Mouse (Mus musculus) cerebellum, adult 18-20 months (tissue): ENCODE results near the gene Lzts2.

Source experiments
- DNase-seq, 2 experiments: peaks; one replicate each; pipeline ENCODE4 v3.0.0; 2021

Lzts2 gene

GRCm38 (mm10) chr19:45003740-45004516 is 10.3 kb upstream of the Lzts2 start:
- no peak for DNase-seq

GRCm38 (mm10) chr19:45005444-45005843 is 8.8 kb upstream of the Lzts2 start, which contains the start of gene Twnk:
Twnk (plus strand) TSS chr19:45005663.
- peak in 1 of 2 experiments; percentile 33 for DNase-seq

GRCm38 (mm10) chr19:45005957-45006712 is 8.1 kb upstream of the Lzts2 start, which contains the start of gene Mrpl43:
Mrpl43 (minus strand) TSS chr19:45006442.
- DNase-seq = peak; percentile 96

GRCm38 (mm10) chr19:45007021-45007420 is 7.2 kb upstream of the Lzts2 start:
- DNase-seq = peak in 1 of 2 experiments; percentile 28

GRCm38 (mm10) chr19:45007425-45008191 is 6.6 kb upstream of the Lzts2 start:
- peak in 1 of 2 experiments; percentile 24 for DNase-seq

GRCm38 (mm10) chr19:45010646-45011045 is 3.6 kb upstream of the Lzts2 start:
- DNase-seq = no peak

GRCm38 (mm10) chr19:45012219-45012618 is 2.0 kb upstream of the Lzts2 start:
- DNase-seq = no peak

GRCm38 (mm10) chr19:45012636-45013035 is 1.6 kb upstream of the Lzts2 start:
- DNase-seq = peak in 1 of 2 experiments; percentile 52

GRCm38 (mm10) chr19:45013581-45014225 is 511 bp upstream of the Lzts2 start:
- no peak for DNase-seq

GRCm38 (mm10) chr19:45014981-45015402 is 778 bp downstream of the Lzts2 start:
- peak; percentile 66 to 76 for DNase-seq

- peak; percentile 75 to 78 for DNase-seq
Observed at GRCm38 (mm10) chr19:45015518-45016281, 1.5 kb downstream of the Lzts2 start.

- DNase-seq = peak; percentile 83 to 87
Observed at GRCm38 (mm10) chr19:45016341-45017215, 2.4 kb downstream of the Lzts2 start.

- DNase-seq = peak; percentile 80 to 85
Observed at GRCm38 (mm10) chr19:45017216-45017771, 3.1 kb downstream of the Lzts2 start.

- DNase-seq = peak; percentile 66 to 83
Observed at GRCm38 (mm10) chr19:45017909-45018308, 3.7 kb downstream of the Lzts2 start.

GRCm38 (mm10) chr19:45018351-45018831 is 4.2 kb downstream of the Lzts2 start:
- peak in 1 of 2 experiments; percentile 62 for DNase-seq

- no peak for DNase-seq
Observed at GRCm38 (mm10) chr19:45020348-45020747, 6.1 kb downstream of the Lzts2 start.

- no peak for DNase-seq
Observed at GRCm38 (mm10) chr19:45021362-45021761, 7.1 kb downstream of the Lzts2 start.

GRCm38 (mm10) chr19:45023993-45024392 is 9.8 kb downstream of the Lzts2 start:
- no peak for DNase-seq

GRCm38 (mm10) chr19:45024775-45025174 is 10.6 kb downstream of the Lzts2 start:
- no peak for DNase-seq
